Mouse (Mus musculus): ENCODE measurements at regions not wholly inside any gene's neighbourhood (a gene's known extent, or its start where the extent isn't known, plus 50 kb on each side); places are given as distances from the start of the nearest gene placed in this dataset.
A peak's percentile ranks its signal among the peaks of the same experiment; 100 is the strongest.

DNA sequence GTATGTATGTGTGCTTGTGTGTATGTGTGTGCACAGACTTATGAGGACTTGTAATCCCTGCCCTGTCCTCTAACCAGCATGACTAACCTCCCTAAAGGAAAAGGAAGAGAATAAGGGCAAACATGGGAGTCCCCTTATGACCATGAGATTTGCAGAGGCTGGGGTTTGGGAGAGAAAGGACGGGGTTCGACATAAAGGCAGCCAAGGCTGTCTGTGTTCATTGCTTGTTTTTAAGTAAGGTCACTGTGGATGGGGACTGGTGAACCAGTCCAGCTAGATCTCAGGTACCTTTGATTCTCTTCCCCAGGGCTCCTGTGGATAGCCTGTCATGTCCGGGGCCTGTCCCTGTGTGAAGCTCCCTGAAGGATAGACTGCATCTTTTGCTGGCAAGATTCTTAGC, 55.6 kb downstream of the Irf2bp2 start:
- H3K27me3 ChIP-seq (ENCODE audit: control insufficient read depth in 1 of 2, insufficient read depth in 2 of 2, low read length in 2 of 2), result no peaks in the 10 kb centered on the region
- no peaks in the 10 kb centered on the region for H3K9me3 ChIP-seq (replicated peaks; ENCODE audit: insufficient read depth, low read length)
- 0 out of 4 replicates have a peak, but pooled peaks cover 0 to 3% of the 10 kb centered on the region in 2 experiments for H3K4me1 ChIP-seq (ENCODE audit: control insufficient read depth in 1 of 2, insufficient read depth in 2 of 2, low read length in 2 of 2)
- no peaks in the 10 kb centered on the region for H3K79me2 ChIP-seq (ENCODE audit: control insufficient read depth, insufficient read depth, low read length, poor library complexity)
- 0 out of 4 replicates have a peak, but pooled peaks cover 0 to 3% of the 10 kb centered on the region in 2 experiments for H3K36me3 ChIP-seq (ENCODE audit: control insufficient read depth in 1 of 2, insufficient read depth in 2 of 2, low read length in 2 of 2)
- no peak for DNase-seq (ENCODE audit: low read depth, low spot score)
- H3K27ac ChIP-seq (ENCODE audit: control insufficient read depth, low read depth, low read length), result no peak overlapping the region
- H3K9ac ChIP-seq (ENCODE audit: control insufficient read depth, low read depth, low read length, poor library complexity, severe bottlenecking), result no peak overlapping the region
- TF ChIP-seq KAT2A (conservative IDR thresholded peaks at IDR 0.05; ENCODE audit: low read depth, low read length), result no peak
- no peak for TF ChIP-seq SIN3A (IDR thresholded peaks at IDR 0.05; ENCODE audit: low read length)
- TF ChIP-seq BHLHE40 (IDR thresholded peaks at IDR 0.05; ENCODE audit: borderline replicate concordance, low read depth, low read length), result no peak
- no peak for TF ChIP-seq ZKSCAN1 (IDR thresholded peaks at IDR 0.05; ENCODE audit: low read depth, low read length)
- no peak for TF ChIP-seq TAL1 (IDR thresholded peaks at IDR 0.05; ENCODE audit: low read length)
- no peak for TF ChIP-seq POLR2A (IDR thresholded peaks at IDR 0.05; ENCODE audit: control insufficient read depth in 1 of 2, insufficient read depth in 1 of 2, low read depth in 1 of 2, low read length in 2 of 2, poor library complexity in 1 of 2)
- TF ChIP-seq ELF1 (IDR thresholded peaks at IDR 0.05; ENCODE audit: low read depth, low read length), result no peak
- TF ChIP-seq USF2 (IDR thresholded peaks at IDR 0.05; ENCODE audit: borderline replicate concordance in 1 of 2, insufficient read depth in 1 of 2, low read depth in 1 of 2, low read length in 2 of 2), result no peak
- no peak for TF ChIP-seq MXI1 (IDR thresholded peaks at IDR 0.05; ENCODE audit: low read depth, low read length)
- no peak for TF ChIP-seq RCOR1 (IDR thresholded peaks at IDR 0.05; ENCODE audit: low read depth, low read length)
- no peak for TF ChIP-seq MYB (IDR thresholded peaks at IDR 0.05; ENCODE audit: low read depth, low read length)
- no peak for TF ChIP-seq POLR2AphosphoS2 (IDR thresholded peaks at IDR 0.05; ENCODE audit: low read length)
- TF ChIP-seq CTCF (IDR thresholded peaks at IDR 0.05 in 2 of 3, conservative IDR thresholded peaks at IDR 0.05 in 1 of 3; ENCODE audit: control insufficient read depth in 1 of 3, insufficient read depth in 1 of 3, low read depth in 2 of 3, low read length in 3 of 3, poor library complexity in 1 of 3, severe bottlenecking in 1 of 3), result no peak
- TF ChIP-seq USF1 (IDR thresholded peaks at IDR 0.05; ENCODE audit: low read depth, low read length), result no peak
- TF ChIP-seq NRF1 (IDR thresholded peaks at IDR 0.05; ENCODE audit: insufficient read depth, low read depth, low read length, poor library complexity, severe bottlenecking), result no peak
- TF ChIP-seq HCFC1 (IDR thresholded peaks at IDR 0.05; ENCODE audit: low read depth, low read length), result no peak
- TF ChIP-seq MYC (IDR thresholded peaks at IDR 0.05; ENCODE audit: low read depth, low read length), result no peak
- TF ChIP-seq ETS1 (IDR thresholded peaks at IDR 0.05; ENCODE audit: low read depth, low read length), result no peak
- no peak for TF ChIP-seq E2F4 (IDR thresholded peaks at IDR 0.05; ENCODE audit: borderline replicate concordance, low read depth, low read length)
- no peak overlapping the region for H3K4me3 ChIP-seq (ENCODE audit: control insufficient read depth in 1 of 2, insufficient read depth in 1 of 2, low read depth in 2 of 2, low read length in 2 of 2)

DNA sequence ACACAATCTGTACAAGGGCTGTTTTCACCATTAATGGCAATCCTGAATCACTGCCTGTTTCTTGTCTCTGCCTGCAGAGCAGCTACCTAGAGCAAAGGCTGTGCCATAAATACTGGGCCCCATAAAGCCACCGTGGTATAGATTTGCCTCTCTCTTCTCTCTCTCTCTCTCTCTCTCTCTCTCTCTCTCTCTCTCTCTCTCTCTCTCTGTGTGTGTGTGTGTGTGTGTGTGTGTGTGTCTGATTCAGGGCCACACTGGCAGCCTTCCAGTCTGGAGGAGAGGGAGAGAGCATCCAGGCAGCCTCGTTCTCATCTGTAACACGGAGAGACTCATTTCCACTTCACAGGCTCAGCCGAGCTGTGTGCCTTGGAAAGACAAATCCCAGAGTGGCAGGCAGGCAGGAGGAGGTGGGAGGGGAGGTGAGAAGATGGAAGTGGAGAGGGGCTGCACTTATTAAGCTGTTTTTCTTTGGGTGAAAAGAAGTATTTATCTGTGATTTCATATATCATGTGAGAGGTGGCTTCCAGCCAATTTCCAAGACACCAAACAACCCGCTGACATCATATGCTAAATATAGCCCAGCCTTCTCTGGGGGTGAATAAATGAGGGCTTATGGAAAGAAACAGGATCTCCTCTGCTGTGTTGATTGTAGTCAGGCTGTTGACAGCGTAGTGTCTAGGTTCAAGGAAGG, 56.7 kb downstream of the Irf2bp2 start:
- H3K36me3 ChIP-seq (ENCODE audit: control insufficient read depth in 1 of 2, insufficient read depth in 2 of 2, low read length in 2 of 2), result 0 out of 4 replicates have a peak, but pooled peaks cover 0 to 3% of the 10 kb centered on the region in 2 experiments
- H3K4me1 ChIP-seq (ENCODE audit: control insufficient read depth in 1 of 2, insufficient read depth in 2 of 2, low read length in 2 of 2), result 0 out of 4 replicates have a peak, but pooled peaks cover 0 to 3% of the 10 kb centered on the region in 2 experiments
- no peaks in the 10 kb centered on the region for H3K9me3 ChIP-seq (replicated peaks; ENCODE audit: insufficient read depth, low read length)
- TF ChIP-seq JUND (IDR thresholded peaks at IDR 0.05; ENCODE audit: low read depth, low read length), result no peak
- no peak for TF ChIP-seq GABPA (IDR thresholded peaks at IDR 0.05; ENCODE audit: low read depth, low read length)
- no peak for TF ChIP-seq UBTF (IDR thresholded peaks at IDR 0.05; ENCODE audit: borderline replicate concordance, insufficient read depth, low read depth, low read length)
- 0 out of 2 replicates have a peak, but pooled peaks have one; percentile 15 for TF ChIP-seq ETS1 (IDR thresholded peaks at IDR 0.05; ENCODE audit: low read depth, low read length)
- no peak for TF ChIP-seq TBP (IDR thresholded peaks at IDR 0.05; ENCODE audit: low read depth, low read length)
- no peak for TF ChIP-seq MAX (IDR thresholded peaks at IDR 0.05; ENCODE audit: low read length)
- TF ChIP-seq USF2 (IDR thresholded peaks at IDR 0.05; ENCODE audit: borderline replicate concordance in 1 of 2, insufficient read depth in 1 of 2, low read depth in 1 of 2, low read length in 2 of 2), result no peak
- TF ChIP-seq MEF2A (IDR thresholded peaks at IDR 0.05; ENCODE audit: extremely low read depth, insufficient replicate concordance, low read depth, low read length, poor library complexity, severe bottlenecking), result peak; percentile 38; the same call in 1 of the 2 replicates
- H3K79me2 ChIP-seq (ENCODE audit: control insufficient read depth, insufficient read depth, low read length, poor library complexity), result no peaks in the 10 kb centered on the region
- no peaks in the 10 kb centered on the region for H3K27me3 ChIP-seq (ENCODE audit: control insufficient read depth in 1 of 2, insufficient read depth in 2 of 2, low read length in 2 of 2)
- no peak for DNase-seq (ENCODE audit: low read depth, low spot score)
- no peak overlapping the region for H3K9ac ChIP-seq (ENCODE audit: control insufficient read depth, low read depth, low read length, poor library complexity, severe bottlenecking)
- H3K4me3 ChIP-seq (ENCODE audit: control insufficient read depth in 1 of 2, insufficient read depth in 1 of 2, low read depth in 2 of 2, low read length in 2 of 2), result no peak overlapping the region
- no peak overlapping the region for H3K27ac ChIP-seq (ENCODE audit: control insufficient read depth, low read depth, low read length)

Measured in MEL (cell line).